Mouse (Mus musculus) cerebellum, adult 11 months (tissue): Measurements from ENCODE around the gene Slitrk3.
"Not testable (repeated sequence)": the region's sequence is repeated elsewhere in the genome, so short reads cannot be mapped to it uniquely, and the experiment has no call there.

Experiments used
- DNase-seq: peaks from one replicate; pipeline ENCODE4 v3.0.0; 2022

The Slitrk3 gene

GRCm38 (mm10) chr3:73057197-73057811 lies at the start of gene Slitrk3:
Slitrk3 (minus strand) TSS chr3:73057803.
- peak; percentile 27 for DNase-seq

DNA sequence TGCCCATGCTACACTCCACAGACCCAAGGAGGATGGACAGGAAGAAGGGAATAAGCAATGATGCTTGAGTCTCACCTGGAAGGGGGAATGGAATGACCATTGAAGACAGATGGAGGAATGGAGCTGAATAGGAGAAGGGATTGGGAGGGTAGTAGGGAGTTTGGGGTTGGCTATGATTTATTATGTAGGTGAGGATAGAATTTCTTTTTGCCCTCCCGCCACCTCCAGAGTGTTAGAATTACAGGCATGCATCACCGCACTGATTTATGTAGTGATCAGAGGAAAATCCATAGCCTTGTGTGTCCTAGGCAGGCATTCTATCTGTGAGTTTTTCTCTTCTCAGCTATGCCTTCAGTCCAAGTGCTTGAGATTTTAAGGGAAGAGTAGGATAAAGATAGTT lies 36.8 kb upstream of the Slitrk3 start:
- not testable (repeated sequence) for DNase-seq

GRCm38 (mm10) chr3:73084620-73085019 lies 27.0 kb upstream of the Slitrk3 start:
- no peak for DNase-seq

DNA sequence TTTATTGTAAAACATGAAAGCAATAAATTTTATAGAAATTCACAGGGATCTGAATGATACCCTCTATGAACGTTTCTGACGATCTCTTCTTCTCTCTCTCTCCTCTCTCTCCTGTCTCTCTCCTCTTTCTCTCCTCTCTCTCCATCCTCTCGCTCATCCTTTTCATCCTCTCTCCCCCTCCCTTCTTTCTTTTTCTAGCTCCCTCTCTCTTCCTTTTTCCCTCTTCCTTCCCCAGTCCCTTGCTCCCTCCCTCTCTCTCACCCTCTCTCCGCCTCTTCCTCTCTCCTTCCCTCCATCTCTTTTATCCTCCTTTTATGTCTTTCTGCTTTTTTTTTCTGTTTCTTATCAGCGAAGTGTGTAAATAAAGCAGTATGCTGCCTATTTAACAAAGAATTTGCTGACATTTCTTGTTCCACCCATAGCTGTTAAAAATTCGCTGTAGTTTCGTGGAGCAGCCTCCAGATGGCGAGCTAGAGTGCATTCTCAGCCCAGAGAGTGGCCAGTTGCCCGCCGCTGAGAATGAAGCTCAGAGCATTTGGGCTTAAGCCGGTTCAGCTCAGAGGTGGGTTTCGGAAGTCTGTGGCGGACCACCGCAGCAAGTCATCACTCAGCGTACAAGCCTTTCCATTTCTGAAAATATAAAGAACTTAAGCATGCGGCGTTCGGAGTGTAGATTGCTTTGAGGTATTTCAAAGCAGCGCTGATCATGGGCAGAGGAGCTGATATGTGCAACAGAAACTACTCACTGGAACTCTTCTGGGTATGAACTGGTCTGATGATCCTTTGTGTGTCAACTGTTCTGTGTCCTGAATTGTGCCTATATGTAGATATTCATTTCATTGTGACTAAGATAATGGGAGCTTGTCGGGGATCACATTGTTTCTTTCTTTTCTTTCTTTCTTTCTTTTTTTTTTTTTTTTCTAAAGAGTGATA lies 8.5 kb upstream of the Slitrk3 start:
- DNase-seq, result peak; percentile 48

DNA sequence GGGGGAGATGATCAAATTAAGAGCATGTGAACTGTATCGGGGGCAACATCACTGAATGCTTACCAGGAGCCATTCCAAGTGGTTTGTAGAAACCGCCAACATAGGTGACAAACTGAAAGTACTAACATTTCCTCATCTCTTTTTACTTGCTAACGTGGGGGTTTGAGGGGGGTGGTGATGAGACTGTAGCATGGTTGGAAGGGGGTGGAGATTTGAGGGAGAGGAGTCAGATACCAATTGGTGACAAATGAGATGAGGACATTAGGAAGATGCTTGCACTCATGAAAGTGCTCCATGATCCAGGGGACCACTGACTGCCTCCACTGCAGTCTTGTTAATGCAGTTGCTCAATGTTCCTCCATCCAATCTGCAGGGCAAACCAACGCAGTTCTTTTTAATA lies 587 bp upstream of the Slitrk3 start:
- no peak for DNase-seq

DNA sequence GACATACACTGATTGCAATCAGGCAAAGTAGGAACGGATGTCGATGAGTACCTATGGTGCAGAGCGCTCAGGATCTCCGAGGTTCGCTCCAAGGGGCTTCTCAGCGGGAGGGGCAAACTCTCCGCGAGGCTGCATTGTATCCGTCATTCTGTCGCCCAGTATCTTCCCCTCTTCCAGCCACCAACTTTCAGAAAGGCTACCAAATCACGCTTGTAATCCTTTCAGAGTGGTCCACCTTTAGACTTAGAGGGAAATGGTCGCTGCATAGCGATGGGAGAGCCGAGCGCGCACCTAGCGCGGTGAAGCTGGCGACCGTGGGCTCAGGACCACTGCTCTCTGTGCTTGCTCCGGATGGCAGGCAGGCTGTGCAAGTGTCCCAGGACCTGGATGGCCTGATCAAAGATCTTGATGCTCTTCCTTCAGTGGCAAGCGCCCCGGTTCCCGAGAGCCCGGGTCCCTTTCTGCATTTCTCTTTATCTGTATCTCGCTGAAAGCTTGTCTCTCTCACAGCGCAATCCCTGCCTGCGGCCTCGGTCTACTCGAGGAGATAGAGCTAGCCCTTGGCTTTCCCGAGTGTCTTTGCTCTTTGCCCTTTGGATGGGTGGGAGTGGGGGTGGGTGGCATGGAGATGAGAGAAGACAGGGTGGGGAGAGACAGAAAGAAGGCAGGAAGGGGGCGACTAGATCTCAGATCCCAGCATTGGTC lies 959 bp downstream of the Slitrk3 start:
- peak; percentile 20 for DNase-seq

- no peak for DNase-seq
These were observed 1.6 kb downstream of the Slitrk3 start for GRCm38 (mm10) chr3:73056044-73056438.

- no peak for DNase-seq
These were observed 2.1 kb downstream of the Slitrk3 start for GRCm38 (mm10) chr3:73055399-73056043.

DNA sequence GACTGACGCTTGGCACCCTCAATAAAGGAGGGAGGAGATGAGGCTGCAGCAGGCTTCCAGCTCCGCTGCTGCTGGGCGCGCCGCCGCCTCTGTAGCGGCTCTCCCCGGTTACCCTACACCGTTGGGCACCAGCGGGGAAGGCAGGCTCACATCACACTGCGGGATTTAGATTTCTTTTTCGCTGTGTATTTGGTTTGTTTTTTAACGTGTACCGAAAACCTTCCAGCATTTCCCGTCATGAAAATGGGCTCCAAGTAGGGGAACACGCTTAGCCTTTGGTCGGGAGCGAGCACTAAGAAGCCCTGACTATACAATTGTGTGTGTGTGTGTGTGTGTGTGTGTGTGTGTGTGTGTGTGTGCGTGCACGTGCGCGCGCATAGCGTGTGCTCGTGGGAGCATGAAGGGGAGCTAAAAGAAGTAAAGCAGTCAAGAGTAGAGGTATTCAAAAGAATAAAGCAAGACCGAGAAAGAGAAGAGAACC lies 4.1 kb downstream of the Slitrk3 start:
- DNase-seq, result peak; percentile 27

DNA sequence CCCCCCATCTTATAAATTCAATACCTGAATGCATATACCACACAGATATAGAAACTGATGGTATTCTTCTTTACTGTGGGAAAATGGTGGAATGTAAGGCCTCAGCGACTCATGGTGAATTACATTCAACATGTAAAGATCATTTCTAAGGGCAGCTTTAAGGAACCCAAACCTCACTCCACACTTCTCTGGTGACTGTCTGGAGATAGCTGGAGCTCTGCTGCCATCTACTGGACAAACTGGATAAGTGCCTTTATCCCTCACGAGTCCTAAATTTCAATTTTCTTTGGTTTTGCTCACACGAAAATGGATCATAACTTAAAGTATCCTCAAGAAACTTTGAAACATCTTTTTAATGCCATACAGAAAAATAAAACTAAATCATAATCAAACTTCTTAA lies 11.4 kb downstream of the Slitrk3 start:
- peak; percentile 33 for DNase-seq

DNA sequence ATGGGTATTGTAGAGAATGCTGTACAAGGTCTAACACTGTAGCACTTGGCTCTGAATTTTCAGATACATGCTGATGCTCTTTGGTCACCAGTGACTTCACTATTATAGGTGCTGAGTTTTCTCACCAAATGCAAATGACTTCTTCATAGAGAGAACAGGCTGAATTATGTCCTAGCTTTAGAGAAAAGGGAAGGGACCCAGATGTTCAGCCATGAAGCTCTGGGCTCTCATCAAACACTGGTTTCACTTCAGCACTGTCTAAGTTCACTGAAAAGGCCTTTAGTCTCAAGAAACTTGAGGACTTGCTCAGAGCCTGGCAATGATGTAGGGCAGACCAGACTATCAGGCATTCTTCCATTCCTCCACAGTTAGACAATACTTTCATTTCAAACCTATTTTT lies 15.3 kb downstream of the Slitrk3 start:
- DNase-seq, result no peak

GRCm38 (mm10) chr3:73006045-73006444 lies 51.6 kb downstream of the Slitrk3 start:
- no peak for DNase-seq

DNA sequence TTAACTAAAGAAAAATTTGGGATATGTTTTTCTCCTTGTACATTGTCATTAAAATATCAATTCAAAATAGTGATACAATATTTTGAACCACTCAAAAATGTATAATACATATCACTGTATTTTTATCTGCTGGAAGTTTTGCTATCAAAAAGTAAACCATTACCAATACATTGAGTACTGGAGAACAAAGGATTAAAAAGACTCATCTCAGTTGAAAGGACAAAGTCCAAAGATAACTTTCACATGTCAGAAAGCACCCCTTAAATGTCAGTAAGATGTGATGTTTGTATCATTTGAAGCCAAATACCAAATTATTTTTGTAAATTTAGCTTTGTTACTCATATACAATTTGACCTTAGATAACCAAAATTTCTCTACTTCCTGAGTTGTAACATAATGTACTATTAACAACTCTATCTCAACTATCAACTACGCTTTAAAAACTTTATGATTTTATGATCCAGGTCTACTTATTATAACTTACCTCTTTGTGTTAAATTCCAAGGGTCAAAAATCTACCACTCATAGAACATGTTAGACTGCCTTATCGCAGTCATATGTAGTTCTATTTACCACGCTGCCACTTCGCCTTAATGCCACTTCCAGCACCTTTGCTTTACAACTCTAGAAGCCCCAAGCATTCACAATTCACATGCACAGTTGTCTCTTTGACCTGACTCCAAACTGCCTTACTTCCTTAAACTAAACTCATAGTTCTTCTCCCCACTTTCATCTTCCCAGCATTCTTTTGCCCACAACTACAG lies 54.5 kb downstream of the Slitrk3 start:
- DNase-seq, result no peak

GRCm38 (mm10) chr3:72997517-72997916 lies 60.1 kb downstream of the Slitrk3 start:
- no peak for DNase-seq
